Mouse (Mus musculus) ES-E14 (cell line): Measurements from ENCODE around the gene Agpat1. TPM values are rescaled to one million over a fixed set of nuclear protein-coding genes. Genes with fewer than 3 reads are reported as not detected.
A peak's percentile ranks its signal among the peaks of the same experiment; 100 is the strongest.

ENCODE experiments used
- DNase-seq: peaks from one replicate; pipeline ENCODE4 v3.0.0-alpha.2; 2013; ENCODE audit warnings: low read depth, low spot score
- H3K27ac ChIP-seq: 2 replicates; pipeline ENCODE4 v1.5.1; 2012; ENCODE audit warnings: low read depth, mild to moderate bottlenecking, low read length, moderate library complexity, mixed read lengths; ENCODE audit not compliant: poor library complexity, insufficient read depth, severe bottlenecking
- H3K36me3 ChIP-seq: 2 replicates; pipeline ENCODE4 v1.6.1; 2012; ENCODE audit warnings: mild to moderate bottlenecking, low read length, moderate library complexity, mixed read lengths; ENCODE audit not compliant: control insufficient read depth, poor library complexity, insufficient read depth, severe bottlenecking
- H3K4me1 ChIP-seq, 2 experiments: fragments of 150-350 bp in 1 of 2; sonication (generic) in 1 of 2; 2 replicates each; pipeline ENCODE4 v1.6.1; 2012; ENCODE audit warnings: low read length in 2 of 2, mild to moderate bottlenecking in 1 of 2, mixed read lengths in 1 of 2; ENCODE audit not compliant: control insufficient read depth in 2 of 2, insufficient read depth in 2 of 2, poor library complexity in 1 of 2
- H3K4me3 ChIP-seq, 2 experiments: fragments of 150-350 bp in 1 of 2; sonication (generic) in 1 of 2; 2 replicates each; pipeline ENCODE4 v1.5.1; 2012; ENCODE audit warnings: low read length in 2 of 2, low read depth in 1 of 2, mild to moderate bottlenecking in 1 of 2, mixed read lengths in 1 of 2; ENCODE audit not compliant: insufficient read depth in 1 of 2, poor library complexity in 1 of 2, severe bottlenecking in 1 of 2
- H3K9ac ChIP-seq: 2 replicates; pipeline ENCODE4 v1.6.1; 2012; ENCODE audit warnings: low read depth, mild to moderate bottlenecking, low read length, mixed read lengths; ENCODE audit not compliant: poor library complexity, insufficient read depth, severe bottlenecking
- H3K9me3 ChIP-seq: fragments of 150-350 bp; sonication (generic); 2 replicates; pipeline ENCODE4 v1.6.1; 2012; ENCODE audit warnings: low read depth, mild to moderate bottlenecking, low read length; ENCODE audit not compliant: control insufficient read depth, insufficient read depth
- CHD2 ChIP-seq: IDR thresholded peaks from 2 replicates; pipeline ENCODE4 v1.6.1; 2014; ENCODE audit warnings: mild to moderate bottlenecking, low read depth, low read length, inconsistent platforms
- HCFC1 ChIP-seq: IDR thresholded peaks from 2 replicates; pipeline ENCODE4 v1.6.1; 2012; ENCODE audit warnings: low read length, inconsistent platforms, borderline replicate concordance; ENCODE audit not compliant: insufficient read depth
- MAFK ChIP-seq: IDR thresholded peaks from 2 replicates; pipeline ENCODE4 v1.6.1; 2014; ENCODE audit warnings: mild to moderate bottlenecking, low read depth, low read length, inconsistent platforms; ENCODE audit not compliant: insufficient read depth
- ZC3H11A ChIP-seq: IDR thresholded peaks from 2 replicates; pipeline ENCODE4 v1.6.1; 2012; ENCODE audit warnings: low read depth, mild to moderate bottlenecking, inconsistent platforms, low read length, borderline replicate concordance
- ZNF384 ChIP-seq: IDR thresholded peaks from 2 replicates; pipeline ENCODE4 v1.6.1; 2012; ENCODE audit warnings: low read depth, low read length, inconsistent platforms
- in situ Hi-C, 2 experiments: fragments of 600-800 bp; cut with MboI; formaldehyde crosslinking; loops; one replicate each; pipeline ENCODE4 v1.15.1; 2025; ENCODE audit warnings: low sequenced_read_pairs in 2 of 2, inconsistent platforms in 1 of 2; ENCODE audit not compliant: unreplicated experiment in 2 of 2
- total RNA-seq: library from RNA; depleted of rRNA; stranded (reverse); fragments of 300-350 nt; gene quantifications from 2 replicates; pipeline ENCODE4 v1.2.3, GENCODE M21; 2012

Agpat1 gene
- total RNA-seq, 1 experiment: 62.7 TPM

- Histone ChIP-seq H3K9me3 (no peaks in the 10 kb centered on the region), H3K4me3 (peak overlapping the region; percentile 67 to 80), H3K27ac (peak overlapping the region; percentile 33), H3K9ac (peak overlapping the region; percentile 69), H3K4me1 (peaks cover 6 to 31% of the 10 kb centered on the region in 2 experiments; a peak in 3 of 4 replicates), H3K36me3 (peaks cover 6% of the 10 kb centered on the region; the same call in 1 of the 2 replicates)
- in situ Hi-C loops: no loop called here
- DNase-seq: no peak
- no peak for TF ChIP-seq CHD2
- TF ChIP-seq ZNF384: no peak
- no peak for TF ChIP-seq MAFK
- TF ChIP-seq ZC3H11A: no peak
- no peak for TF ChIP-seq HCFC1
These were observed 22.7 kb downstream of the Agpat1 start for GRCm38 (mm10) chr17:34626773-34627092.

- Histone ChIP-seq H3K27ac (peak overlapping the region; percentile 33), H3K4me1 (peaks cover 6 to 31% of the 10 kb centered on the region in 2 experiments; a peak in 3 of 4 replicates), H3K36me3 (peaks cover 4% of the 10 kb centered on the region; the same call in 1 of the 2 replicates), H3K9ac (peak overlapping the region; percentile 76), H3K4me3 (peak overlapping the region; percentile 67 to 80), H3K9me3 (no peaks in the 10 kb centered on the region)
- TF ChIP-seq HCFC1 (no peak; the same call in 1 of the 2 replicates), CHD2 (no peak), ZNF384 (no peak), MAFK (no peak), ZC3H11A (no peak)
- in situ Hi-C loops: no loop called here
- no peak for DNase-seq
These were observed 23.3 kb downstream of the Agpat1 start for GRCm38 (mm10) chr17:34627093-34627942.

GRCm38 (mm10) chr17:34627943-34628643, 24.0 kb downstream of the Agpat1 start, which contains the start of gene Ppt2:
TSS of gene Ppt2 (minus strand) at chr17:34628510.
- in situ Hi-C loops: no loop called here
- no peaks in the 10 kb centered on the region for H3K9me3 ChIP-seq
- H3K9ac ChIP-seq: peak within 1 kb of the TSS; percentile 76
- no peak for DNase-seq
- peaks cover 6 to 30% of the 10 kb centered on the region in 2 experiments; a peak in 3 of 4 replicates for H3K4me1 ChIP-seq
- H3K4me3 ChIP-seq: peak within 1 kb of the TSS; percentile 52 to 80
- no peak within 1 kb of the TSS; the same call in 1 of the 2 replicates for H3K27ac ChIP-seq
- H3K36me3 ChIP-seq: peaks cover 4% of the 10 kb centered on the region; the same call in 1 of the 2 replicates
- TF ChIP-seq ZNF384 (no peak), MAFK (no peak), CHD2 (no peak), ZC3H11A (no peak), HCFC1 (no peak)

GRCm38 (mm10) chr17:34628644-34628967, 24.5 kb downstream of the Agpat1 start:
- Histone ChIP-seq H3K36me3 (peaks cover 4% of the 10 kb centered on the region; the same call in 1 of the 2 replicates), H3K27ac (no peak overlapping the region), H3K4me3 (no peak overlapping the region), H3K4me1 (peaks cover 6 to 30% of the 10 kb centered on the region in 2 experiments; a peak in 3 of 4 replicates), H3K9ac (no peak overlapping the region), H3K9me3 (no peaks in the 10 kb centered on the region)
- in situ Hi-C loops: no loop called here
- TF ChIP-seq CHD2 (no peak), ZNF384 (no peak)
- no peak for DNase-seq
